Mouse (Mus musculus): Measurements from ENCODE around the gene Helz2.
A peak's percentile ranks its signal among the peaks of the same experiment; 100 is the strongest.

Helz2 gene

GRCm38 (mm10) chr2:181241602-181242313, at the start of gene Helz2:
Gene Helz2, minus strand, starts transcription at chr2:181242027.
- DNase-seq (ENCODE audit: low read depth): peak; percentile 16

- DNase-seq (ENCODE audit: low read depth): no peak
Observed at GRCm38 (mm10) chr2:181290937-181291336, 49.1 kb upstream of the Helz2 start.

DNA sequence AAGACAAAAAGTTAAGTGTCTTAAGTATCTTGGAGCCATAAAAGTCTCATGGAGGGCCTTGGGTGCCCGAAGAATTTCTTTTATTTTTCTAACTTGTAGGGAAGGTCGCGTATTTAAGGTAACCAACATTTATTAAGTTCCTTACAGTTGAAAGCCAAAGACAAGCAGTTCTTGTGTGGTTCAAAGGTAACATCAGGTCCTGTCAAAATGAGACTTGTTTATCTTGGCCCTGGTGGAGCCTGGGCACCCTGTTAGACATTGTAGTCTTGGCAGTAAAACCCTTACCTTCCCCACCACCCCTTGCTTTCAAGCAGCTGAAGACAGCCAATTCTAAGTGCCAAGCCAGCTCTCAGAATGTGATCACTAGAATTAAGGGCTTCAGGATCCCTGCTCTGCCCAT, 46.9 kb upstream of the Helz2 start:
- no peak for DNase-seq (ENCODE audit: low read depth)

GRCm38 (mm10) chr2:181287958-181288350, 46.1 kb upstream of the Helz2 start, which contains the start of gene Gmeb2:
Gene Gmeb2, minus strand, starts transcription at chr2:181288035.
- DNase-seq (ENCODE audit: low read depth): peak; percentile 93

DNA sequence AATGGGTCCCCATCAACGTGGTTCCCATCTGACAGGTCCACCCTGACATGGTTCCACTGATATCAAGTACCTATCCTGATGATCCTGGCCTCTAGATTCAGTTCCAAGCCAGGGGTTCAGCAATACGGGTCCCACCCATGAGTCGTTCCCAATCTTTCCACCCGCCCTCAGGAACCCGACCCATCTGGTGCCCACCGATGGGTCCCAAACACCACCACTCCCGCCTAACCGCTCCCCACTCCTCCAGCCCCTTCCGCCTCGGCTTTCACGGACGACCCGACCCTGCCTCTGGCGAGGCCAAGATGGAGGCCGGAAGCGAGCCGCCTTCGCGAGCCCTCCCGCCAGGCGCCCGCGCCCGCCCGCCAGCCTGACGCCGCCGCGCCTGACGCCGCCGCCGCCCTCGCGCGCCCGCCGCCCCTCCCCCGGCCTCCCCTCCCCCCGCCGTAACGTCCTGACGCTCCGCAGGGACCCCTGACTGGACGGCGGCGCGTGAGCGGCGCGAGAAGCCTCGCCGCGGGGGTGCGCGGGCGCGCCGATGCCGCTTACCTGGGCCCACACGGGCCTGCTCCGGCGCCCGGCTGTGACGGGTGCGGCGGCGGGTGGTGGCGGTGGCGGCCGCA, 45.6 kb upstream of the Helz2 start:
- DNase-seq (ENCODE audit: low read depth): no peak

GRCm38 (mm10) chr2:181286629-181287337, 45.0 kb upstream of the Helz2 start:
- DNase-seq (ENCODE audit: low read depth): no peak

- no peak for DNase-seq (ENCODE audit: low read depth)
Observed at GRCm38 (mm10) chr2:181279968-181280367, 38.1 kb upstream of the Helz2 start.

DNA sequence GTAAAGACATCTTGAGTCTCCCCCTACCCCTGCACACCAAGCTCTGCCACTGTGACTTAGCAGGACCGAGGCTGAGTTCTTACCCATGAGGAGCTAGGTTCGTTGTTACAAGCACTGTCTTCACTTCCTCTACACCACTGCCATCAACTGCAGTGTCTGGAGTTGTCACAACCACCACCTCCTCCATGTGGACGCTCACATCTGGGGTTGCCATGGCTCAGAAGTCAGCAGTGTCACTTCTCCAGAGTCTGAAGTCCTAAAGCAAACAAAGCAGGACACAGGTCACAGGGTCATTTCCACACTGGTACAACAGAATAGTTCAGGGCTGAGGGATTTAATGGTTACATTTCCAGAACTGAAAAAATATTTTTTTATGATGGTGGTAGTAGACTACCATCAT, 36.0 kb upstream of the Helz2 start:
- no peak for DNase-seq (ENCODE audit: low read depth)

DNA sequence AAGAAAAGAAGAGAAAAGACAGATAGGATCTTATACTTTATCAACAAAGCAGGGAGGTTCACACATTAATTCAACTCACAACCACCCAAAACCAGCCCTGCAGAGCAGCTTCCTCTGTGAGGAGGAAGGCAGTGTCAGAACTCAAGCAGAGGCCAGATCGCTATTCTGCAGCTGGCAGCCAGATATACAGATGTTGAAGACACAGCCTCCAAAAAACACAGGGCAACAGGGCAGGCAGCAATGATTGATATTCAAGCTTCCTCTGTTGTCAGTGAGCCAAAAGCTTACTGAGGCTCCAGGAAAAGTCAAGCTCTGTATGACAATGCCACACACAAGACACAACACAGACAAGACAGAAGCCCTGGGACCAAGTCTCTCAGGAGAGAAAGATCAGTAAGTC, 34.9 kb upstream of the Helz2 start:
- no peak for DNase-seq (ENCODE audit: low read depth)

DNA sequence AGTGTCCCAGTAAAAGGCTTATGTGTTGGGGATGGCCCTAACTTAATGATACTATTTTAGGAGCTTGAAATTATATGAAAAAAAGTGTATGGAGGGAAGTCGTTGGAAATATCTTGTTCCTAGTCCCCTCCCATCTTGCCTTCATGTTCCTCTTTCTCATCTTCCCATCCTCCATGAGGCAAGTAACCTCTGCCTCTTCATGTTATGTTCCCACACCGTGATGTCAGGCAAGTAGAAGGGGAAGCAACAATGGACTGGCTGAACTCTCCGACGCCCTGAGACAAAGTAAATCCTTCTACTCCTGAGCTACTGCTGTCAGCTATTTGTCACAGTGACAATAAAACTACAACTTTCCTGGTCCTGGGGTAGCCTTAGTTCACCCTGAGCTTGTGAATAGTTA, 32.8 kb upstream of the Helz2 start:
- DNase-seq (ENCODE audit: low read depth): no peak

DNA sequence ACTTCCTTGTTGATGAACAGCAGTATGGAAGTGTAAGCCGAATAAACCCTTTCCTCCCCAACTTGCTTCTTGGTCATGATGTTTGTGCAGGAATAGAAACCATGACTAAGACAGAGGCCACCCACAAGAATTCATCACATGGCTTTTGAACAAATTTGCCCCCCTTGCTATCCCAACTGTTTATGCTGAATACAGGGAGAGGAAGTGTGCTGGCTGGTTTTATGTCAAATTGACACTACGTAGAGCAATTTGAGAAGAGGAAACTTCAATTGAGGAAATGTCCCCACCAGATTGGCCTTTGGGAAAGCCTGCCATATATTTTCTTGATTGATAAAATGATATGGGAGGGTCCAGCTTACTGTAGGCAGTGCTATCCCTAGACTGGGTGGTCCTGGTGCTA, 32.0 kb upstream of the Helz2 start:
- no peak for DNase-seq (ENCODE audit: low read depth)

- DNase-seq (ENCODE audit: low read depth): no peak
Observed at GRCm38 (mm10) chr2:181272092-181272491, 30.3 kb upstream of the Helz2 start.

DNA sequence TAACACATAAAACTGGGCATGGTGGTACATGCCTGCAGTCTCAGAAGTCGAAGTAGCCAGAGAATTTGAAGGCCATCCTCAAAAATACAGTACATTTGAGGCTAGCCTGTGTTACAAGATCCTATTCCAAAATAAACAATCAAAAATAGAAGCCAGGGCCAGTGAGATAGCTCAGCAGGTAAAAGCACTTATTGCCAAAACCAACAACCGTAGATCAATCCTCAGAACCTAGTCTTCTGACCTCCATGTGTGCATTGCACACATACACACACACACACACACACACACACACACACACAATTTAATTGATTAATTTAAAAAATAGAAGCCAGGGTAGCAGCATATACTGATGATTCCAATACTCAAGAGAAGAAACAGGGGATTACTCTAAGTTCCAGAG, 25.0 kb upstream of the Helz2 start:
- DNase-seq (ENCODE audit: low read depth): no peak

GRCm38 (mm10) chr2:181253248-181253647, 11.4 kb upstream of the Helz2 start:
- DNase-seq (ENCODE audit: low read depth): no peak

DNA sequence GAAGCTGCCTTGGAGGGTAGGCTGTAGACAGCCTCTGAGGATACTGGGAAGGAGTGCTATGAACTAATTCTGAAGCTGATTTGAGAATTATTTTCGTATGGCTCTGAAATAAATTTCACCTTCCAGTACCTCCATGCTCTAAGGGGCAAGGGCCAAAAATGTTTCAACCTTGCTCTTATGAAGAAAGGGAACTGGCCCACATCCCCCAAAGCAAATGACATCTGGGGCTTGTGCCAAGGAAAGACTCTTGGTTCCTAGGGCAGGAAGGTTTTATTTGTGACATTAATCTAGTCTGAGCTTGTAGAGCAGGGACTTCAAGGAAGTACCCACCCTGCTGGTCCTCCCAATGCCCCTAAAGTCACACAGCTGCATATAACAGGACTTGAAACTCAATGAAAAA, 10.0 kb upstream of the Helz2 start:
- DNase-seq (ENCODE audit: low read depth): no peak

DNA sequence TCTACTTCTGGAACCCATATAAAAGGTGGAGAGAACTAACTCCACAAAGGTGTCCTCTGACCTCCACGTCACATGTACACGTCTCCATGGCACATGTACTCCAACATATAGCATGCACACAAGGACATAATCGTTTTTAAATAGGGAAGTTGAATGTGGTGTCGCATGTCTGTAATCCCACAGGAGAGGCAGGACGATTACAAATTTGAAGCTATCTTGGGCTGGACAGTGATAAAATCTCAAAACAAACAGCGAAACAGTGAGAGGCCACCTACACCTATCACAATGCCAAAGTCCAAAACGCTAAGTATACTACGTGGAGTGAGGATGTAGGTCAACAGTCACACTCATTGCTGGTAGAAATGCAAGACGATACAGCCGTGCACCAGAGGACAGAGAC, 7.4 kb upstream of the Helz2 start:
- DNase-seq (ENCODE audit: low read depth): no peak

- DNase-seq (ENCODE audit: low read depth): no peak
Observed at GRCm38 (mm10) chr2:181245031-181245430, 3.2 kb upstream of the Helz2 start.

DNA sequence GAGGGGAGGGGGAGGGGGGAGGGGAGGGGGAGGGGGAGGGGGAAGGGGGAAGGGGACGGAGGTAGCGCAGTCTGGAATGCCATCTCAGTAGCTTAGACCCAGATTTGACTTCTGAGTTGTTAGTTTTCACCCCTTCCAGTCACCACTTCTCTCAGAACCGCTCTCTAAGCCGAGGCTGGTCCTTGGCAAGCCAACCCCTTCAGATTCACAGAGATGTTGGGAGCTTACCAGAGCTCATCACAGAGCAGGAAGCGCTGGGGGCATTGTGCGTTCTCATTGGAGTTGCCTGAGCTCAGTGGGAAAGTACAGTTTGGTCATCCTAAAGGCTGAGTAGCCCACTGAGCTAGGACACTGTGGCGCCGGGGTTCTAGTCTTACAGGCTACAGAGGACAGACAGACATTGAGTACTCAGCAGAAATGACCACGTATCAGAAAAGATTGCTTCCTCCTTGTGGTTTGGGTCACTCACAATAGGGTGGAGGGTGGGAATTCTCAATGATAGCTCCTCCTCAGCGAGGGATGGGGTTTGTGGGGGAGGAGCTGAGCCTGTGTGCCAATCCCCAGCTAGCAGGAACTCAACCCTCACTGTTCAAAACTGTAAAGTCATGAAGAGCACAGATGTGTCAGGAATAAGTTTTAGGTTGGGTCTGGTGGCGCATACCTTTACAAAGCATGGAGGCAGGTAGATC, 2.0 kb upstream of the Helz2 start:
- peak; percentile 16 for DNase-seq (ENCODE audit: low read depth)

DNA sequence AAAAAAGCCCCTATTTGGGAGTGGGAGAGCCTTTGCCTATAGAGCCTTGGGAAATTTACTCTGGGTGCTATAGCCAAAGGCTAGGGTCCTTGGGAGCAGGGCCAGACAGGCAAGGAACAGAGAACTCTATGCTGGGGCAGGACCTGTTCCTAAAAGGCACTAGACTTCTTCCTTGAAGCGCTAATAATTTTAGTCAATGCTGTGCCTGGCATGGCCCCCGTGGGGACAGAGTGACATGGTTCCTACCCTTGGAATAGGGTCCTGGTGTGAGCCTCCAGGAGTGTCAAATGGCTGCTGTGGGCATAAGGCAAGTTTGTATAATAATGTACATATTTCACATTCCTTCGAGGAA, 463 bp upstream of the Helz2 start:
- DNase-seq (ENCODE audit: low read depth): no peak

GRCm38 (mm10) chr2:181240806-181241440, 904 bp downstream of the Helz2 start:
- DNase-seq (ENCODE audit: low read depth): no peak

DNA sequence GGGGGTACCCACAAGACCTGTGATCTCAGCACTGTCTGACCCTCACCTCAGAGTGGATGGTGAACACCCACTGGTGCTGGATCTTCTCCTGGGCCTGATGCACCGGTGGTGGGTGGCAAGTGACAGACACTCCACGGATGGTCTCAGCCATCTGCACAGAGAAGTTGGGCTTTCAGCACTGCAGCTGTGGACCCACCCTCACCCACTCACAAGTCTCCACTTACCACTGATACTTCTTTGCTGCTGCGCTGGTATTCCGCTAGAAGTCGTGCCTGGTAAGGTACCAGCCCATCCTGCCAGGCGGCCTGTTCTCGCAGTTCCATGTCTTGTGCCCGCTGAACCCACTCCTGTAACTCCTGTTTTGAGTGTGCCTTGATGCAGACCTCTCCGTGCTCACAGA, 2.6 kb downstream of the Helz2 start:
- no peak for DNase-seq (ENCODE audit: low read depth)

DNA sequence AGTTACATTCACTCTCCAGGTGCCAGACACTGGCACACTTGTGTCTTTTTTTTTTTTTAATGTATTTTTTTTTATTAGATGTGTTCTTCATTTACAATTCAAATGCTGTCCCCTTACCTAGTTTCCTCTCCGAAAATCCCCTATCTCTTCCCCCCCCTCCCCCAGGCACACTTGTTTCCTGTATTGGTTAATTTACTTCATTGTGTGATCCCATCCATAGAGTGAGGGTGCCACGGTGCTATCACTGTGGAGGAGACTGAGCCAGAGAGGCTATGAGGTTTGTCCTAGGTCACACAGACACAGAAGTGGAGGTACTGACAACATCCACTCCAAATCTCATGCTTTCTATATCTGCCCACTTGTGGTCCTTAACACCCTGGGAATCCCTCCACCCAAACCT, 3.0 kb downstream of the Helz2 start:
- no peak for DNase-seq (ENCODE audit: low read depth)
